ENCODE assay signal across 27 mouse cellular contexts in the genomic region with DNA sequence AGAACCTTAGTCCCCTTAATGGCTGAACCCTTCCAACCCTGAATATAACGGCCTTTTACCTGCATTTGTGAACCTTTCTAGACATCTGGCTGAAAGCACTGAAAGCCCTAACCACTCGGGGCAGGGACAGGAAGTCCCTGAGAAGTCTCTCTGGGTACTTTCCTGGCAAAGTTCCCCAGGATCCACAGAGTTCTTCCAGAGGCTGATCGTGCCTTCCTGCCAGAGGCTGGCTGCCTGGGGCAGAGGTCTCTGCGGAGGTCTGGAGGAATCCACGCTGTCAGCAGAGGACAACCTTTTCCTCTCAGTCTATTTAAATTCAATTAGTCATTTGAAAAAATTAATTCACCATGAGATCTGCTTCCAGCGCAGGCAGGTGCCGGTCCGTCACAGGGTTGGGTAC. TPM values are rescaled to one million over a fixed set of nuclear protein-coding genes. Genes with fewer than 3 reads are reported as not detected.
DNase-seq lines count a peak whose midpoint lies in the region; ATAC-seq and TF ChIP-seq lines count a peak whose summit lies in the region.
"Had no signal": no experiment of that assay in that cellular context is flagged by ENCODE, and none has a peak within 500 bp of the region (broad histone marks: within the 10 kb centered on the region; RNA-seq: fewer than 3 reads in every experiment).

No protein-coding gene starts in this region.

- ATAC-seq in kidney, embryonic 16.5 days (ENCODE audit: low FRiP score, low TSS enrichment) = no peak
- no peak for ATAC-seq in midbrain, postnatal 0 days (ENCODE audit: low FRiP score)
- ATAC-seq in midbrain, embryonic 16.5 days = no peak
- ATAC-seq: forebrain, embryonic 15.5 days had no signal

- H3K4me1 ChIP-seq in kidney, embryonic 16.5 days (ENCODE audit: insufficient read depth, low read length) = no peaks in the 10 kb centered on the region
- no peaks in the 10 kb centered on the region for H3K4me1 ChIP-seq in midbrain, postnatal 0 days (ENCODE audit: insufficient read depth, low read length)
- H3K4me1 ChIP-seq in midbrain, embryonic 16.5 days (ENCODE audit: control insufficient read depth, insufficient read depth, low read length) = peaks cover 2% of the 10 kb centered on the region; the same call in 1 of the 2 replicates
- peaks cover 18% of the 10 kb centered on the region for H3K4me1 ChIP-seq in limb, embryonic 10.5 days
- H3K4me1 ChIP-seq: forebrain, embryonic 15.5 days; heart, embryonic 15.5 days had no signal

- peak; percentile 43 for DNase-seq in adrenal gland, postnatal 14 days
- DNase-seq in adrenal gland, adult 2 months = no peak
- peak; percentile 33 for DNase-seq in kidney, adult 18-20 months
- DNase-seq in midbrain, postnatal 0 days (ENCODE audit: low spot score) = no peak
- peak; percentile 17 for DNase-seq in limb, embryonic 10.5 days (ENCODE audit: low spot score)
- no peak for DNase-seq in left cerebral cortex, postnatal 25 days (ENCODE audit: low spot score in 2 of 2)
- DNase-seq: cerebellum, adult 11-12 months; cerebellum, adult 9-11 months; gastrocnemius, postnatal 36 days; heart, adult 2 months; layer of hippocampus, postnatal 36 days; liver; lung, embryonic 14.5 days; thymus, adult 2 months; thymus, postnatal 36 days had no signal

- no peak overlapping the region for H3K27ac ChIP-seq in kidney, embryonic 16.5 days (ENCODE audit: low read length)
- H3K27ac ChIP-seq in midbrain, postnatal 0 days (ENCODE audit: low read depth, low read length) = no peak overlapping the region
- H3K27ac ChIP-seq in midbrain, embryonic 16.5 days (ENCODE audit: low read length) = no peak overlapping the region
- no peak overlapping the region for H3K27ac ChIP-seq in limb, embryonic 10.5 days
- H3K27ac ChIP-seq: embryonic facial prominence, embryonic 13.5 days; forebrain, embryonic 10.5 days; forebrain, embryonic 15.5 days; heart, adult 2 months; heart, embryonic 15.5 days; hindbrain, embryonic 12.5 days; kidney, postnatal 0 days; liver, embryonic 14.5 days; midbrain, embryonic 10.5 days had no signal

- 74% methylated on average over 8 of the region's 8 CpGs for WGBS in kidney, embryonic 16.5 days
- 55% methylated on average over 8 of the region's 8 CpGs for WGBS in midbrain, postnatal 0 days
- 56% methylated on average over 8 of the region's 8 CpGs for WGBS in midbrain, embryonic 16.5 days
- 80% methylated on average over 8 of the region's 8 CpGs for WGBS in limb, embryonic 10.5 days

- no peaks in the 10 kb centered on the region for H3K27me3 ChIP-seq in kidney, embryonic 16.5 days (ENCODE audit: insufficient read depth, low read length)
- H3K27me3 ChIP-seq in midbrain, postnatal 0 days (ENCODE audit: insufficient read depth, low read length) = no peaks in the 10 kb centered on the region
- H3K27me3 ChIP-seq in midbrain, embryonic 16.5 days (ENCODE audit: control insufficient read depth, insufficient read depth, low read depth, low read length) = no peaks in the 10 kb centered on the region
- no peaks in the 10 kb centered on the region for H3K27me3 ChIP-seq in limb, embryonic 10.5 days (ENCODE audit: low read depth, poor library complexity, severe bottlenecking)
- H3K27me3 ChIP-seq: embryonic facial prominence, embryonic 13.5 days; forebrain, embryonic 15.5 days; heart, embryonic 15.5 days; hindbrain, embryonic 12.5 days had no signal

- TF ChIP-seq CTCF in midbrain, postnatal 0 days (IDR thresholded peaks at IDR 0.05) = no peak

- intact Hi-C loops in left cerebral cortex, postnatal 25 days (cut with DNase I) = no loop called here

- H3K4me3 ChIP-seq in kidney, embryonic 16.5 days (ENCODE audit: low read length) = no peak overlapping the region
- no peak overlapping the region for H3K4me3 ChIP-seq in midbrain, postnatal 0 days (ENCODE audit: low read depth, low read length)
- H3K4me3 ChIP-seq in midbrain, embryonic 16.5 days (ENCODE audit: low read depth, low read length) = no peak overlapping the region
- H3K4me3 ChIP-seq in limb, embryonic 10.5 days = no peak overlapping the region
- H3K4me3 ChIP-seq: embryonic facial prominence, embryonic 13.5 days; forebrain, embryonic 10.5 days; forebrain, embryonic 15.5 days; heart, adult 2 months; heart, embryonic 15.5 days; hindbrain, embryonic 12.5 days; midbrain, embryonic 10.5 days had no signal

- no peaks in the 10 kb centered on the region for H3K36me3 ChIP-seq in kidney, embryonic 16.5 days (ENCODE audit: insufficient read depth, low read length)
- H3K36me3 ChIP-seq in midbrain, postnatal 0 days (ENCODE audit: insufficient read depth, low read length) = no peaks in the 10 kb centered on the region
- H3K36me3 ChIP-seq in midbrain, embryonic 16.5 days (ENCODE audit: control insufficient read depth, insufficient read depth, low read length) = no peaks in the 10 kb centered on the region
- H3K36me3 ChIP-seq in limb, embryonic 10.5 days = no peaks in the 10 kb centered on the region
- H3K36me3 ChIP-seq: embryonic facial prominence, embryonic 13.5 days; forebrain, embryonic 10.5 days; forebrain, embryonic 15.5 days; heart, embryonic 15.5 days; hindbrain, embryonic 12.5 days; midbrain, embryonic 10.5 days had no signal

- no peak overlapping the region for H3K9ac ChIP-seq in kidney, embryonic 16.5 days (replicated peaks; ENCODE audit: low read length)
- 0 out of 2 replicates have a peak overlapping the region, but pooled peaks have one; percentile 13 for H3K9ac ChIP-seq in midbrain, postnatal 0 days (replicated peaks; ENCODE audit: low read length, poor library complexity, severe bottlenecking)
- H3K9ac ChIP-seq in midbrain, embryonic 16.5 days (ENCODE audit: low read depth, low read length) = no peak overlapping the region
- H3K9ac ChIP-seq: embryonic facial prominence, embryonic 13.5 days; forebrain, embryonic 15.5 days; heart, embryonic 15.5 days; hindbrain, embryonic 12.5 days; liver, embryonic 14.5 days; lung, embryonic 14.5 days had no signal

- H3K9me3 ChIP-seq in kidney, embryonic 16.5 days (ENCODE audit: low read length) = no peaks in the 10 kb centered on the region
- H3K9me3 ChIP-seq in midbrain, postnatal 0 days (ENCODE audit: low read length) = no peaks in the 10 kb centered on the region
- no peaks in the 10 kb centered on the region for H3K9me3 ChIP-seq in midbrain, embryonic 16.5 days (replicated peaks; ENCODE audit: control insufficient read depth, low read length, poor library complexity, severe bottlenecking)
- no peaks in the 10 kb centered on the region for H3K9me3 ChIP-seq in limb, embryonic 10.5 days (replicated peaks)
- H3K9me3 ChIP-seq: embryonic facial prominence, embryonic 13.5 days; forebrain, embryonic 10.5 days; forebrain, embryonic 15.5 days; heart, embryonic 15.5 days; hindbrain, embryonic 12.5 days; midbrain, embryonic 10.5 days had no signal

- no peak overlapping the region for H3K4me2 ChIP-seq in kidney, embryonic 16.5 days (replicated peaks; ENCODE audit: low read depth, low read length)
- H3K4me2 ChIP-seq in midbrain, postnatal 0 days (ENCODE audit: low read depth, low read length, poor library complexity, severe bottlenecking) = no peak overlapping the region
- no peak overlapping the region for H3K4me2 ChIP-seq in midbrain, embryonic 16.5 days (ENCODE audit: low read length)
- H3K4me2 ChIP-seq: embryonic facial prominence, embryonic 13.5 days; forebrain, embryonic 15.5 days; heart, embryonic 15.5 days; hindbrain, embryonic 12.5 days; lung, embryonic 14.5 days had no signal

RNA-seq across cellular contexts. Expression of gene Paqr5, which starts 22.5 kb away (rescaled TPM):
- 1.5 and 2.6 TPM in 2 replicates for total RNA-seq in adrenal gland, postnatal 14 days (2021)
- 10 to 100 TPM in 1 of 2 experiments, under 1 TPM in 1; 0.93 to 16.3 TPM for total RNA-seq in adrenal gland, adult 2 months (2021)
- 16.8 and 22.9 TPM in 2 replicates for polyA plus RNA-seq in adrenal gland, adult 2 months (2012; rRNA removed)
- 50.4 and 53.4 TPM in 2 replicates for polyA plus RNA-seq in kidney, embryonic 16.5 days (2015; fragmentation: Nextera tagmentation; extraction: Ambion mirVana)
- total RNA-seq in midbrain, postnatal 0 days (2014; rRNA removed) = 0.11 and 0.14 TPM in 2 replicates
- polyA plus RNA-seq in midbrain, postnatal 0 days (2015; fragmentation: Nextera tagmentation; extraction: Ambion mirVana) = 0.27 and 0.37 TPM in 2 replicates
- polyA plus RNA-seq in midbrain, embryonic 16.5 days (2015; fragmentation: Nextera tagmentation; extraction: Ambion mirVana) = 0.18 and 0.48 TPM in 2 replicates
- 0.87 and 1.1 TPM in 2 replicates for polyA plus RNA-seq in limb, embryonic 10.5 days (2016; fragmentation: Nextera tagmentation; extraction: Ambion mirVana)
- 1 to 10 TPM; 3.9 to 5.0 TPM for total RNA-seq in left cerebral cortex, postnatal 25 days (2021)
- total RNA-seq: gastrocnemius, postnatal 36 days; heart, adult 2 months; heart, postnatal 25 days; MEL had no signal

Comparison
In these comparisons a context has a peak if more than half of its experiments do, and no peak if none do; other contexts are left out.
1. DNase-seq: peak in adrenal gland, postnatal 14 days (single experiment), kidney, adult 18-20 months (single experiment) and limb, embryonic 10.5 days (single experiment); none in adrenal gland, adult 2 months (single experiment), midbrain, postnatal 0 days (single experiment) and left cerebral cortex, postnatal 25 days (0 of 2).